Mouse (Mus musculus): ENCODE measurements around the gene Rtl1. TPM values are rescaled to one million over a fixed set of nuclear protein-coding genes. Genes with fewer than 3 reads are reported as not detected.

Gene Rtl1
- not detected in 4 replicates for total RNA-seq (2023)

DNA sequence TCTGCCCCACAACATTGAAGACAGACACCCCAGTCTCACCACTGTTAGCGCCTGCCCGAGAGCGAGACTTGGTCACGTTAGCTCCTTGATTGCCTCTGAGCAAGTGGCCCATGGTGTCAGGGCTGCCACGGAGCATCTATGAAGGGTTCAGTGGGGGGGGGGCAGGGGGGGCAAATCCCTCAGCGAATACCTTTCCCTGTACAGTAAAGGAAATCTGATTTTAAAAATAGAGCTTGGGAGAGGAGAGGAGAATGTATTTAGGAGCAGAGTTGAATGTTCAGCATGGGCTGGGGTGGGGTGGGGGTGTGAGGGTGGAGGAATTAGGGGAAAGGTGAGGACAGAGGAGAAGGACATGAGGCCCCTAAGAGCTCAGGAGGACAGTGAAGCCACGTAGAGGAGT lies at the start of gene Rtl1:
TSS of gene Rtl1 (minus strand) at position 101 of the 400 bp plus-strand sequence.

Other genes with a start within 250 kb of the Rtl1 start
- 0.56 to 2.2 TPM in 2 of 4 replicates, not detected in the others for gene Dlk1, start 147.5 kb downstream of the Rtl1 start, total RNA-seq (2023)